Mouse (Mus musculus) liver, adult 2 months (tissue): ENCODE results near the gene Pcnx2. TPM values are rescaled to one million over a fixed set of nuclear protein-coding genes. Genes with fewer than 3 reads are reported as not detected.

ENCODE experiments used
- DNase-seq: peaks from one replicate; pipeline ENCODE4 v3.0.0-alpha.2; 2011; ENCODE audit warnings: low read depth, low spot score; ENCODE audit errors: extremely low read depth
- H3K27ac ChIP-seq: fragments of 200-500 bp; replicated peaks from 2 replicates; pipeline ENCODE4 v1.5.1; 2012; ENCODE audit warnings: low read depth, mild to moderate bottlenecking, control low read depth, inconsistent platforms, low read length; ENCODE audit not compliant: insufficient read depth
- H3K27me3 ChIP-seq: fragments of 200-500 bp; 2 replicates; pipeline ENCODE4 v1.6.1; 2012; ENCODE audit warnings: mild to moderate bottlenecking, moderate library complexity, low read length, inconsistent platforms; ENCODE audit not compliant: control insufficient read depth, insufficient read depth
- H3K36me3 ChIP-seq: fragments of 200-500 bp; 2 replicates; pipeline ENCODE4 v1.6.1; 2012; ENCODE audit warnings: low read length, inconsistent platforms; ENCODE audit not compliant: control insufficient read depth, insufficient read depth
- H3K4me1 ChIP-seq: fragments of 200-500 bp; 2 replicates; pipeline ENCODE4 v1.6.1; 2011; ENCODE audit warnings: low read length; ENCODE audit not compliant: control insufficient read depth, insufficient read depth
- H3K4me3 ChIP-seq: fragments of 200-500 bp; 2 replicates; pipeline ENCODE4 v1.5.1; 2011; ENCODE audit warnings: low read depth, mild to moderate bottlenecking, control low read depth, low read length, moderate library complexity; ENCODE audit not compliant: insufficient read depth
- H3K79me2 ChIP-seq: fragments of 200-500 bp; 2 replicates; pipeline ENCODE4 v1.6.1; 2012; ENCODE audit warnings: inconsistent platforms, mild to moderate bottlenecking, low read length, moderate library complexity; ENCODE audit not compliant: control insufficient read depth, insufficient read depth
- H3K9ac ChIP-seq: fragments of 200-500 bp; 2 replicates; pipeline ENCODE4 v1.6.1; 2012; ENCODE audit warnings: low read depth, mild to moderate bottlenecking, control low read depth, inconsistent platforms, low read length
- CTCF ChIP-seq: fragments of 200-500 bp; IDR thresholded peaks from 2 replicates; pipeline ENCODE4 v1.5.1; 2011; ENCODE audit warnings: low read depth, low read length, control low read depth
- POLR2A ChIP-seq: fragments of 200-500 bp; IDR thresholded peaks from 2 replicates; pipeline ENCODE4 v1.6.1; 2011; ENCODE audit warnings: low read length, control low read depth; ENCODE audit not compliant: insufficient read depth; ENCODE audit errors: extremely low read depth
- WGBS: fragments of 180-500 bp; shearing (Covaris S2); methylation state at CpG from one replicate; pipeline ENCODE4 v1.1.7; 2018; 5-methylcytosine and 5-hydroxymethylcytosine counted together
- polyA plus RNA-seq: library from polyadenylated mRNA; depleted of rRNA; stranded (reverse); fragments of >200 nt; gene quantifications from 2 replicates; pipeline ENCODE4 v1.2.3, GENCODE M21; 2012
- total RNA-seq: library from RNA; depleted of rRNA; stranded (reverse); fragments of >200 nt; gene quantifications from 2 replicates; pipeline ENCODE4 v1.2.3, GENCODE M21; 2014

Gene Pcnx2
- total and polyA plus RNA-seq, 2 experiments: 0.05 TPM; not detected in 1

GRCm38 (mm10) chr8:125870821-125871321 is 27.2 kb downstream of the Pcnx2 start:
- TF ChIP-seq POLR2A (no peak), CTCF (peak; percentile 91)
- H3K9ac ChIP-seq: no peak overlapping the region
- no peaks in the 10 kb centered on the region for H3K79me2 ChIP-seq
- H3K27ac ChIP-seq: no peak overlapping the region
- H3K36me3 ChIP-seq: no peaks in the 10 kb centered on the region
- H3K27me3 ChIP-seq: no peaks in the 10 kb centered on the region
- WGBS: 2% methylated on average over 7 of the region's 7 CpGs
- 0 out of 2 replicates have a peak, but pooled peaks cover 2% of the 10 kb centered on the region for H3K4me1 ChIP-seq
- H3K4me3 ChIP-seq: no peak overlapping the region
- peak; percentile 12 for DNase-seq

- Histone ChIP-seq H3K27ac (no peak overlapping the region), H3K4me3 (no peak overlapping the region)
- 36% methylated on average over 6 of the region's 6 CpGs for WGBS
Observed at GRCm38 (mm10) chr8:125870179-125870702, 27.9 kb downstream of the Pcnx2 start.

GRCm38 (mm10) chr8:125869739-125870138 is 28.4 kb downstream of the Pcnx2 start:
- Histone ChIP-seq H3K27ac (no peak overlapping the region), H3K4me3 (no peak overlapping the region), H3K79me2 (no peaks in the 10 kb centered on the region), H3K36me3 (no peaks in the 10 kb centered on the region), H3K4me1 (0 out of 2 replicates have a peak, but pooled peaks cover 2% of the 10 kb centered on the region), H3K9ac (no peak overlapping the region), H3K27me3 (no peaks in the 10 kb centered on the region)
- 88% methylated on average over 3 of the region's 3 CpGs for WGBS
- TF ChIP-seq CTCF (no peak), POLR2A (no peak)
- no peak for DNase-seq

More at GRCm38 (mm10) chr8:125870179-125870702, 27.9 kb downstream of the Pcnx2 start:
- no peaks in the 10 kb centered on the region for H3K36me3 ChIP-seq
- TF ChIP-seq POLR2A: no peak
- TF ChIP-seq CTCF: no peak
- H3K79me2 ChIP-seq: no peaks in the 10 kb centered on the region
- DNase-seq: no peak
- H3K4me1 ChIP-seq: 0 out of 2 replicates have a peak, but pooled peaks cover 2% of the 10 kb centered on the region
- H3K9ac ChIP-seq: no peak overlapping the region
- no peaks in the 10 kb centered on the region for H3K27me3 ChIP-seq

- no peak overlapping the region for H3K4me3 ChIP-seq
- H3K4me1 ChIP-seq: 0 out of 2 replicates have a peak, but pooled peaks cover 2% of the 10 kb centered on the region
- H3K27ac ChIP-seq: no peak overlapping the region
- no peak for DNase-seq
- WGBS: 64% methylated on average over 7 of the region's 7 CpGs
- no peak for TF ChIP-seq POLR2A
- H3K9ac ChIP-seq: no peak overlapping the region
- no peaks in the 10 kb centered on the region for H3K27me3 ChIP-seq
- H3K79me2 ChIP-seq: no peaks in the 10 kb centered on the region
- H3K36me3 ChIP-seq: no peaks in the 10 kb centered on the region
Observed at GRCm38 (mm10) chr8:125868552-125868951, 29.6 kb downstream of the Pcnx2 start.

- no peak for DNase-seq
- 77% methylated on average over 12 of the region's 12 CpGs for WGBS
- TF ChIP-seq CTCF (no peak), POLR2A (no peak)
- Histone ChIP-seq H3K27me3 (no peaks in the 10 kb centered on the region), H3K36me3 (no peaks in the 10 kb centered on the region), H3K4me3 (no peak overlapping the region), H3K9ac (no peak overlapping the region), H3K4me1 (no peaks in the 10 kb centered on the region), H3K27ac (no peak overlapping the region), H3K79me2 (no peaks in the 10 kb centered on the region)
Observed at GRCm38 (mm10) chr8:125866125-125866524, 32.0 kb downstream of the Pcnx2 start.

GRCm38 (mm10) chr8:125857251-125857650 is 40.9 kb downstream of the Pcnx2 start:
- Histone ChIP-seq H3K4me3 (no peak overlapping the region), H3K9ac (no peak overlapping the region), H3K27me3 (no peaks in the 10 kb centered on the region), H3K27ac (no peak overlapping the region), H3K4me1 (no peaks in the 10 kb centered on the region), H3K36me3 (no peaks in the 10 kb centered on the region), H3K79me2 (no peaks in the 10 kb centered on the region)
- DNase-seq: no peak
- WGBS: 49% methylated on average over 6 of the region's 6 CpGs
- TF ChIP-seq POLR2A (no peak), CTCF (no peak)
